Mouse (Mus musculus): ENCODE measurements around the gene E2f7. TPM values are rescaled to one million over a fixed set of nuclear protein-coding genes. Genes with fewer than 3 reads are reported as not detected.

The E2f7 gene
- 37.6 and 38.0 TPM in 2 replicates for polyA plus RNA-seq (2016; fragmentation: Nextera tagmentation; extraction: Ambion mirVana)

DNA sequence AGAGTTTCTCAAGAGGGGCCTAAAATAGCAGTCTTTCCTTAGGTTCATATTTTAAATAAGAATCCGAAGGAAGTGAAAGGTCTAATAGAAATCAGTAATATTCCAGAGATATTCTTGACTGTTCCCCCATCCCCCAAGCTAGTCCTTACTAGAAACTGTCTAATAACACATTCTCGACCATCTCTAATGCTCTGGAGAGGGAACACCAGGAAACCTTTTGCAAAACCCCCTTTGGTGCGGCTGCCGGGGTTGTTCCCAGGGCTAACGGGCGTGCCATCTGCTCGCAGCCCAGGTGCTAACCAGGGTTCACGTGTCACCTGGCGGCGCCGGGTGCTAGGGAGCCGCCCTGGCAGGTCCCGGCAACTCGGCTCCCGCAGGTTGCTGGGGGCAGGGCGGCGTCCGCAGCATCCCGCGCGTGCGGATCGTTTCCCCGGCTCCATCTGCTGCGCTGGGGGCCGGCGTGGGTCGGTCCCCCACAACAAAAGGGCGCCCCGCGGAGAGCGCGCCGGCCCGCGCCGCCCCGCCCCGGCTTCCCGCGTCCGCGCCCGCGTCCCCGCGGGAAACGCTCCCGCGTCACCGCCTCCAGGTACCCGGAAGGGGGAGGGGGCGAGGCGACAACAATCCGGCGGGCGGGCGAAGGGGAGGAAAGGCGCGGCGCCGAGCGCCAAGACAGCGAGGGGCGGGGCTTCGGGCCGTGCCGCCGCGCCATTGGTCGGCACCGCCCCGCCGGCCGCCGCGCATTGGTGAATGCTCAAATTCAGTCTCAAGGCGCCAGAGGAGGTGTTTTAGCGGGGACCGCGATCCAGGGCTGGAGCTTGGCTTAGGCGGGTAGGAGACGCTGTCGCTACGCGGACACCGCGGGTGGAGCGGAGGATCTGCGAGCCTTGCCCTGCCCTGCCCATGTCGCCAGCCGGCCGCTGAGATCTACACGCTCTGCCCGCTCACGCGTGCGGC is at the start of gene E2f7:
Gene E2f7, plus strand, starts transcription at position 754 of the 954 bp plus-strand sequence.
- Histone ChIP-seq H3K9ac (peak within 1 kb of the TSS; percentile 61), H3K4me3 (replicated peaks) (peak within 1 kb of the TSS; percentile 80), H3K9me3 (no peaks in the 10 kb centered on the region), H3K27me3 (0 out of 2 replicates have a peak, but pooled peaks cover 5% of the 10 kb centered on the region), H3K4me2 (peak within 1 kb of the TSS; percentile 81), H3K27ac (peak within 1 kb of the TSS; percentile 90), H3K36me3 (replicated peaks) (peaks cover 25% of the 10 kb centered on the region), H3K4me1 (peaks cover 21% of the 10 kb centered on the region)
- peak; percentile 98 for ATAC-seq (ENCODE audit: low FRiP score)
- WGBS, result under 1% methylated on average over 97 of the region's 98 CpGs

DNA sequence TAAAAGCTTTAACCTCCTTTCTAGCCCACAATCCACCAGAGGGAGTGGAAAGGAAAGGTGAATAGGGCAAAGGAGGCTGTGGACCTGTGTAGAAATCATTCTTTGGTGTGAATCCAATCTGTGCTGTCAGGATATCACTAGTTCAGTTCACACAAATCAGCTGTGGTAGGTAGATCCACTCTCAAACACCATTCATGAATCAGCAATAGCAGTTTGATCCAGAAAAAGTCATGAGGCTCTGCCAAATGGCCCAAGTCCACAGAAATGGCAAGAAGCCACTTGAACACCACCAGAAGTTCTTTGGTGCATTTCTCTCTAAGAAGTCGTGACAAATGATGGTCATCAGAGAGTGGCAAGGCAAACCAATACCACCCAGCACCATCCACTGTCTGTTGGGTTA is 44.0 kb upstream of the E2f7 start:
- H3K4me2 ChIP-seq, result no peak overlapping the region
- 87% methylated on average over 1 of the region's 1 CpGs for WGBS
- H3K4me3 ChIP-seq (replicated peaks), result no peak overlapping the region
- H3K4me1 ChIP-seq, result no peaks in the 10 kb centered on the region
- H3K9me3 ChIP-seq, result no peaks in the 10 kb centered on the region
- ATAC-seq (ENCODE audit: low FRiP score), result no peak
- H3K27ac ChIP-seq, result no peak overlapping the region
- no peaks in the 10 kb centered on the region for H3K36me3 ChIP-seq (replicated peaks)
- no peaks in the 10 kb centered on the region for H3K27me3 ChIP-seq
- H3K9ac ChIP-seq, result no peak overlapping the region

DNA sequence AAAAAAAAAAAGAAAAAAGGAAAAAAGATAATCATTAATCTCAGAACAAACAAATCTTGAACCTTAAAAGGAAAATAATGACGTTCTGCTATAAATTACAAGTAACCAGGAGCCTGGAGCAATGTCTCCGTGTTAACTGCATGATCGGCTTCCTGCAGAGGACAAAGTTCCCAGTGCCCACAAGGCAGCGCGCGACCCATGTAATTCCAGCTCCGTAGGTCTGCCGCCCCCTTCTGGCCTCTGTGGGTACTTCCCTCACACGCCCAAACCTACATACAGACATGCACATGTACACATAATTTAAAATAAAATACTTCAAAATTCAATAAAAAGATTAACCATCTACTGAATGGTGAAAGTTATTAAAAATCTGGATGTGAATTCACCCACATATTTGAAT is 39.6 kb upstream of the E2f7 start:
- no peaks in the 10 kb centered on the region for H3K9me3 ChIP-seq
- H3K4me2 ChIP-seq, result no peak overlapping the region
- WGBS, result 53% methylated on average over 9 of the region's 9 CpGs
- H3K4me1 ChIP-seq, result no peaks in the 10 kb centered on the region
- no peak for ATAC-seq (ENCODE audit: low FRiP score)
- H3K4me3 ChIP-seq (replicated peaks), result no peak overlapping the region
- no peak overlapping the region for H3K9ac ChIP-seq
- no peaks in the 10 kb centered on the region for H3K36me3 ChIP-seq (replicated peaks)
- H3K27ac ChIP-seq, result no peak overlapping the region
- H3K27me3 ChIP-seq, result no peaks in the 10 kb centered on the region

DNA sequence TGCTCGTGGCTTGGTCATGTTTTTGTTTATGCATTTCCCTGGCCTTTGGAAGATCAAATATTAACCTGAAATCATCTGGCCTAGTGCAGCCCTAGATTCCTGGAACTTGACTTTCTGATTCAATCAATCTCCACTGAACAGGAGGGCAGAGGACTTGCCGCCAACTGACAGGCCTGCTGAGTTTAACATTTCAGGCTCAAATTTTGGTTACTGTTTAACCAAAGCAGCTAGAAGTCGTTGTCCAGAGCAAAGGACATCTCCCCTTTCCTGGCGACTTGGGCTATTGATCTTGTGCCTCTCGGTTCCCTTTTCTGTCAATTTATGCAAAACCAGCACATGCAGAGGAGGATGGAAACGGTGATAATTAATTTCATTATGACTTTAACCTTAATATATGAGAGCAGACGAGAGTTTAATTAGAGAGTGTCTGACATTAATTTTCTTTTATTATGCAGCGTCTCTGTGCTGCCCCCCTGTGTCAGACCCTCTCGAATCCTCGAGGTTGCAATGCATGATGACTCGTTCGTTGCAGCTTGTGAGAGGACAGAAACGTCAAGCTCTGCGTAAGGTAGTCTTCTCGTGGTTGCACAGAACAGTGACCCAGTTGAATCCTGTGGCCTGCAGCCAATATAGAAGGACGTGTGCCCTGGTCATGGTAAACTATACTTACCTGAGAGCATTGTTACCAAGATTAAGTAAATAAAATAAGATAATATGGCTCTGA is 37.7 kb upstream of the E2f7 start:
- peak; percentile 33; the same call in 1 of the 2 replicates for ATAC-seq (ENCODE audit: low FRiP score)
- H3K9ac ChIP-seq, result no peak overlapping the region
- no peaks in the 10 kb centered on the region for H3K27me3 ChIP-seq
- no peaks in the 10 kb centered on the region for H3K4me1 ChIP-seq
- H3K4me2 ChIP-seq, result no peak overlapping the region
- H3K9me3 ChIP-seq, result no peaks in the 10 kb centered on the region
- no peaks in the 10 kb centered on the region for H3K36me3 ChIP-seq (replicated peaks)
- 66% methylated on average over 16 of the region's 16 CpGs for WGBS
- H3K4me3 ChIP-seq (replicated peaks), result no peak overlapping the region
- no peak overlapping the region for H3K27ac ChIP-seq

DNA sequence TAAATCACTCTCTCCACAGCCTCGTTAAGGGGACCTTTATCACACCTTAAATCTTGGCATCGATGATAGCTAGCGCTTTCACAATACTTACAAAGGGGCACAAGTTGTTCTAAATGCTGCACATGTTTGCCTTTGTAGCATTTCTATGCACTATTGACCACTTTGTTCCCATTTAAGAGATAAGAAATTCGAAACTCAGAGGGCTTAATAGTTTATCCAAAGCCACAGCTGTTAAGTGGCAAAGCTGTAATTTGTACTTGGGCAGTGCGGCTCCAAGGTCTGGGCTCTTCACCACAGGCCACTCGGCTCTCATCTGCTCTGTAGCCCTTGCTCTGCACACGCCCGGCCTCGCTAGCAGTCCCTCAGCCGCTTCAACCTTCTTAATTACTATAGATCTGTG is 28.4 kb upstream of the E2f7 start:
- Histone ChIP-seq H3K4me1 (no peaks in the 10 kb centered on the region), H3K27ac (no peak overlapping the region), H3K4me3 (replicated peaks) (no peak overlapping the region), H3K9ac (no peak overlapping the region), H3K36me3 (replicated peaks) (no peaks in the 10 kb centered on the region), H3K4me2 (no peak overlapping the region), H3K9me3 (no peaks in the 10 kb centered on the region), H3K27me3 (no peaks in the 10 kb centered on the region)
- no peak for ATAC-seq (ENCODE audit: low FRiP score)
- WGBS, result 50% methylated on average over 10 of the region's 10 CpGs

DNA sequence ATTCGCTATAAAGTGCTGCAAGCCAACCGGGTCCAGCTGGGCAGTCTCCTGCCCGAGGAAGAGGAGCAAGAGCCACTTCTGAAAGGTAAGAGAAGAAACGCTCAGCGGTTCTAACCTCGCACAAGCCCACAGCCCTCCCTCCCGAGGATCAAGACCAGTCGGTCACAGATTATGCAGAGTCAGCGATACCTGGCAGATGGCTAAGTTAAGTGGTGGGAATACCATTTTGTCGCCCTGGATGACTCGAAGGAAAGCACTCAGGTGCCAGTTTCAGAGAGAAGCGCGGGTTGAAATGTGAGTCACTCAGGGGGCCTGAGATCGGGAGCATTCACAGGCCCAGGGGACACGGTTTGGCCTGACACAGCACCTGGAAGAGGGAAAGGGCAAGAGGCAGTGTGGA is 18.8 kb upstream of the E2f7 start:
- WGBS, result 85% methylated on average over 15 of the region's 15 CpGs
- no peaks in the 10 kb centered on the region for H3K4me1 ChIP-seq
- ATAC-seq (ENCODE audit: low FRiP score), result no peak; the same call in 1 of the 2 replicates
- H3K9me3 ChIP-seq, result no peaks in the 10 kb centered on the region
- H3K27me3 ChIP-seq, result no peaks in the 10 kb centered on the region
- no peak overlapping the region for H3K4me2 ChIP-seq
- H3K4me3 ChIP-seq (replicated peaks), result no peak overlapping the region
- H3K27ac ChIP-seq, result no peak overlapping the region
- no peak overlapping the region for H3K9ac ChIP-seq
- no peaks in the 10 kb centered on the region for H3K36me3 ChIP-seq (replicated peaks)

DNA sequence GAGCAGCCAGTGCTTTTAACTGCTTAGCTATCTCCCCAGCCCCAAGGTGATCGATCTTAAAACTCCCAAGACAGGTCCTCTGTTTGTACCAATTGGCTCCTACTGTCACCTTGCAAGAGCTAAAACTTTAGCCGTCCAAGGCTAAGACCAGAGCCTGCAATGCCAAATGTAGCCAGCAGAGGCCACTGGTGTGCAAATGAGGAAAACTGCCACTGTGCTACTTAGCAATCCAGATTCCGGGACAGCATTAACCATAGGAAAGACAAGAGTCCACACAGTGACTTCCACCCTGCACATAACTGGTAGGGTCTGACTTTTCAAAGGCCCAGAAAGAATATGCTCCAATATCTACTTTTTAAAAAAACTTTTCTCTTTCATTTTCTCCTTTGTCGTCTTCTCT is 17.4 kb upstream of the E2f7 start:
- H3K9ac ChIP-seq, result no peak overlapping the region
- no peaks in the 10 kb centered on the region for H3K27me3 ChIP-seq
- no peaks in the 10 kb centered on the region for H3K36me3 ChIP-seq (replicated peaks)
- no peak overlapping the region for H3K4me3 ChIP-seq (replicated peaks)
- H3K9me3 ChIP-seq, result no peaks in the 10 kb centered on the region
- no peak for ATAC-seq (ENCODE audit: low FRiP score)
- no peaks in the 10 kb centered on the region for H3K4me1 ChIP-seq
- no peak overlapping the region for H3K27ac ChIP-seq
- H3K4me2 ChIP-seq, result no peak overlapping the region
- WGBS, result 62% methylated on average over 4 of the region's 4 CpGs

DNA sequence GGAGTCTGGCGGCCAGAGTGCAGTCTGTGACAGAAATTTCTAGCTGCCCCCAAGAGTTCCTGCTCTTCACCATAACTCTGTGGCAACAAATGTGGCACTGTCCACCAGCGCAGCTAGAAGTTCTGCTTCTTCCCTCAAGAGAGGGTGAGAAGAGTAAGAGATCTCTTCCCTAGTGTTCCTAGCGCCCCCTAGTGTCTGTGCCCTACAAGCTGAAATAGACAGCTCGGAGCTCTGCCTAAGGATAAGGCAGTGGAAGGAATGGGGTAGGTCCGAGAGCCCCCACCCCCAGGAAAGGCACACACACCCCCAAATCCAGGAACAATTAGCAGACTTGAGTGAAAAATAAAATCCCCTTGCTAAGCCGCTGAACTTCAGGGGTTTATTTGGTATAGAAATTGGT is 11.9 kb upstream of the E2f7 start:
- 29% methylated on average over 6 of the region's 6 CpGs for whole genome bisulfite sequencing
- Histone ChIP-seq H3K4me1 (no peaks in the 10 kb centered on the region), H3K9ac (no peak overlapping the region), H3K27ac (no peak overlapping the region), H3K9me3 (no peaks in the 10 kb centered on the region), H3K4me2 (no peak overlapping the region), H3K36me3 (replicated peaks) (no peaks in the 10 kb centered on the region), H3K4me3 (replicated peaks) (no peak overlapping the region), H3K27me3 (no peaks in the 10 kb centered on the region)
- ATAC-seq (ENCODE audit: low FRiP score), result peak; percentile 44; the same call in 1 of the 2 replicates

DNA sequence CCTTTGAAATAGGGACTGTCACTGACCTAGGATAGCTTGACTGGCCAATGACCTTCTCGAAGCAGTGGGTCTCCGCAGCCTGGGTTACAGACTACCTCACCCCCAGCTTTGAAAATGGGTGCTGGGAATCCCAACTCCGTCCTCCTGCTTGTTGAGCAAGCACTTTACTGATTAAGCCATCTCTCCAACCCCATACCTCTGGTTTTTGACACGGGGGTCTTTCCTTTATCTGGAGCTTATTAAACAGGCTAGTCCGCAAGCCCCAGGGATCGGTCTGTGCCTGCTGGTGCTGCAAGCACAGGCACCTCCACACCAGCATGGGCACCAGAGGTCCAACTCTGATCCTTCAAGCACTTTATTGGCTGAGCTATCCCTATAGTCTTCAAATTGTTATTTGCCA is 1.5 kb upstream of the E2f7 start:
- H3K4me2 ChIP-seq, result no peak overlapping the region
- ATAC-seq (ENCODE audit: low FRiP score), result no peak
- H3K9me3 ChIP-seq, result no peaks in the 10 kb centered on the region
- H3K27ac ChIP-seq, result no peak overlapping the region
- peaks cover 13% of the 10 kb centered on the region for H3K36me3 ChIP-seq (replicated peaks)
- H3K4me1 ChIP-seq, result peaks cover 21% of the 10 kb centered on the region
- no peak overlapping the region for H3K4me3 ChIP-seq (replicated peaks)
- H3K9ac ChIP-seq, result no peak overlapping the region
- H3K27me3 ChIP-seq, result 0 out of 2 replicates have a peak, but pooled peaks cover 5% of the 10 kb centered on the region
- WGBS, result 81% methylated on average over 6 of the region's 6 CpGs

DNA sequence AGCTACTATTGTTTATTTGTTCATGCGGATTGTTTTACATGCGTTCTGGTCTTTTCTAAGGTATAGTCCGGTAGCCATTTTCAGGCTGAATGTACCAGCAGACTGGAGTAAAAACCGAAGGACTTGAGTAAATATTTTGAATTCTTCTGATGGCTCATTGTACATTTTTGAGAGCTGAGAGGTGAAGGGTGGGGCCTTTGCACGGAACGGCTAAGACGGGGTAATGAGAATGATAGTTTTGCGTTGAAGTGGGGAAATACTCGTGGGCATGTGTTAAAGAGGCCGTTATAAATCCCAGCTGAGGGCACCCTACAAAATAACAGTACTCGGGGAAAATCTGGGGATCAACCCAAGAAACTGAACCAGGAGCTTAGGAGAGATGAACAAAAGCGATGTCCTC is 1.1 kb upstream of the E2f7 start:
- H3K27ac ChIP-seq, result no peak overlapping the region
- H3K4me1 ChIP-seq, result peaks cover 21% of the 10 kb centered on the region
- H3K9ac ChIP-seq, result peak overlapping the region; percentile 61; the same call in 1 of the 2 replicates
- H3K27me3 ChIP-seq, result 0 out of 2 replicates have a peak, but pooled peaks cover 5% of the 10 kb centered on the region
- H3K9me3 ChIP-seq, result no peaks in the 10 kb centered on the region
- WGBS, result 56% methylated on average over 12 of the region's 12 CpGs
- H3K4me3 ChIP-seq (replicated peaks), result peak overlapping the region; percentile 80; the same call in 1 of the 2 replicates
- H3K4me2 ChIP-seq, result peak overlapping the region; percentile 81; the same call in 1 of the 2 replicates
- ATAC-seq (ENCODE audit: low FRiP score), result no peak
- H3K36me3 ChIP-seq (replicated peaks), result peaks cover 17% of the 10 kb centered on the region

DNA sequence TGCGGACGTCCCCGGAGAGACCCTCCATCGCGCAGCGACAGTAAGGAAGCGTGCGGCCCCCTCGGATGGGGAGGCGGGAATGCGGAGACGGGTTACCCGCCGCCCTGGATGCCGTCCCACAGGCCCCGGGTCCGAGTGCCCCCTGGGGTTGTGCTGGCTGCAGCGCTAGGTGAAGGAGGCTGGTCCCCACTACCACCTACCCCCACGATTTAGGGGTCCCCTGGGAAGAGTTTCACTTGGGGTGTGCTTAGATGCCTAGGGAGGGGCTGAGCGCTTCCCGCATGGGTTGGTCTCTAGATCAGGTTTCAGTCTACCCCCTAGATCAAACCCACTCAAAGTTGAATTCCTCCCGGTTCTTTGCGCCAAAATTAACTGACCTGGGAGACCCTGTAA is 397 bp downstream of the E2f7 start:
- WGBS, result under 1% methylated on average over 21 of the region's 23 CpGs
- Histone ChIP-seq H3K4me3 (replicated peaks) (peak overlapping the region; percentile 80), H3K4me1 (peaks cover 21% of the 10 kb centered on the region), H3K27me3 (0 out of 2 replicates have a peak, but pooled peaks cover 5% of the 10 kb centered on the region), H3K4me2 (peak overlapping the region; percentile 81), H3K27ac (peak overlapping the region; percentile 90), H3K9ac (peak overlapping the region; percentile 61), H3K36me3 (replicated peaks) (peaks cover 28% of the 10 kb centered on the region), H3K9me3 (no peaks in the 10 kb centered on the region)
- no peak for ATAC-seq (ENCODE audit: low FRiP score)

DNA sequence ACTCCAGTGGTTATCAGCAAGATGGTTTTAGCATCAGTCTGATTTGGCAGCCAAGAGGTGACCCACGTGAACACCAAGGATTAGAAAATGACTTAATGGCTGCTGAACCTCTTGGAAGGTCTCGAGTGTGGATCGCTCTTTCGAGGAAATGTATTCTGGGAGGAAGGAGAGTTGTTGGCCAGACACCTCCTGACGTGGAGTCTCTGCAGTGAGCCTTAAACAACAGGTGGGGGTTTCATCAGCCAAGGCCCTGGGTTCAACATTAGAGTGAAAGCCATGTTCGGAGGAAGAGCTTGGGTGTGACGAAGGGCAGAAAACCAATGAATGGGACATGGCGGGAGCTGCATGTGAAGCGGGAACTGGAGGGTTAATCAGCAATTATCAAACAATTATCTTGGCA is 3.8 kb downstream of the E2f7 start:
- peaks cover 61% of the 10 kb centered on the region for H3K36me3 ChIP-seq (replicated peaks)
- H3K4me1 ChIP-seq, result peaks cover 20% of the 10 kb centered on the region
- WGBS, result 93% methylated on average over 9 of the region's 9 CpGs
- H3K27me3 ChIP-seq, result no peaks in the 10 kb centered on the region
- no peak for ATAC-seq (ENCODE audit: low FRiP score)
- H3K9me3 ChIP-seq, result no peaks in the 10 kb centered on the region
- no peak overlapping the region for H3K27ac ChIP-seq
- H3K4me3 ChIP-seq (replicated peaks), result no peak overlapping the region
- H3K4me2 ChIP-seq, result no peak overlapping the region
- H3K9ac ChIP-seq, result no peak overlapping the region
